Mouse (Mus musculus) ovary, adult 2 months (tissue): ENCODE results near the gene Btbd35f21. TPM values are rescaled to one million over a fixed set of nuclear protein-coding genes. Genes with fewer than 3 reads are reported as not detected.

Experiments used
- polyA plus RNA-seq: library from polyadenylated mRNA; depleted of rRNA; stranded (reverse); fragments of >200 nt; gene quantifications from 2 replicates; pipeline ENCODE4 v1.2.3, GENCODE M21; 2012; rRNA removed

The Btbd35f21 gene
- not detected in 2 replicates for polyA plus RNA-seq

GRCm38 (mm10) chrX:32725809-32726208, at the start of gene Btbd35f21:
Gene Btbd35f21 (plus strand): TSS chrX:32726109.

Other genes starting within 250 kb of the Btbd35f21 start
- not detected in 2 replicates for gene Btbd35f1, start 166.1 kb upstream of the Btbd35f21 start, polyA plus RNA-seq
- not detected in 2 replicates for gene Gm5926, start 75.4 kb upstream of the Btbd35f21 start, polyA plus RNA-seq
- gene Btbd35f30, start 168.5 kb downstream of the Btbd35f21 start, polyA plus RNA-seq = not detected in 2 replicates
- not detected in 2 replicates for gene Gm21789, start 215.7 kb downstream of the Btbd35f21 start, polyA plus RNA-seq
- gene Btbd35f5, start 247.8 kb downstream of the Btbd35f21 start, polyA plus RNA-seq = not detected in 2 replicates